Mouse (Mus musculus): Measurements from ENCODE around the gene Myo16.
A peak's percentile ranks its signal among the peaks of the same experiment; 100 is the strongest.

Myo16 gene

GRCm38 (mm10) chr8:10300797-10301196 is 147.1 kb downstream of the Myo16 start:
- DNase-seq (ENCODE audit: low read depth, low spot score), result peak; percentile 38

- DNase-seq (ENCODE audit: low read depth, low spot score), result no peak
Measured at GRCm38 (mm10) chr8:10303061-10303460, 149.3 kb downstream of the Myo16 start.

GRCm38 (mm10) chr8:10303992-10304391 is 150.3 kb downstream of the Myo16 start:
- no peak for DNase-seq (ENCODE audit: low read depth, low spot score)

- no peak for DNase-seq (ENCODE audit: low read depth, low spot score)
Measured at GRCm38 (mm10) chr8:10304721-10305120, 151.0 kb downstream of the Myo16 start.

DNA sequence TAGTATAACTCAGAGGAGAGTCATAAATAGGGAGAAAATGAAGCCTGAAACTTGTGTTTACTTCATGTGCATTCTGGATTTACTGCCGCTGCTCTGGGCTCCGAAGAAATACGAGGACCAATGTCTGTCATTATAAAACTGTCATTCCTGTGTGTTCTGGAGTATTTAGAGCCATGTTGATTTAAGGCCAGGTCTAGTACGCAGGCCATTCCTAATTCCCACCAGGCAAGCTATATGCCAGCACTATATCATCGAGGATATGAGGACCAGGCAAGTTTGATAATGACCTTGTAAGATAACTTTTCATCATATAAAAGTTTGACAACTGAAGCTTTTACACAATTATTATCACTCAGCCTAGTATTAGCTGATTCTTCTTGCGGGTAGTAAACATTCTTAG is 153.6 kb downstream of the Myo16 start:
- no peak for DNase-seq (ENCODE audit: low read depth, low spot score)

GRCm38 (mm10) chr8:10307770-10308476 is 154.2 kb downstream of the Myo16 start:
- DNase-seq (ENCODE audit: low read depth, low spot score), result peak; percentile 62

DNA sequence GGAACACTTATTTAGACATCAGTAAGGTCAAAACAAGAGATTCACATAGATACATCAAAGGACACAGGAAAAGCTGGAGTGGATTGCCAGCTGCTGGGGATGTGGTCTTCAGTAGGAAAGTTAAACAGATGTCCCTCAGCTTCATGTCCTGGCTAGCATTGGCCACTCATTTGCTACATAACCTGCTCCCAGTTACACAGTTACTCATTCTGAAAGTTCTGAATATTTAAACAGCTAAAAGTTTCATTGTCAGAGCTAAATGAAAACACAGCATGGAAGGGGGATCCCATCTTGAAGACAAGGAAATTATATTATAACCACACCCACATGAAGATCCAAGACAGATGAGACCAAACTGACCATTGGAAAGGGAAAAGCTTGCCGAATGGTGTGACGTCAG is 156.8 kb downstream of the Myo16 start:
- no peak for DNase-seq (ENCODE audit: low read depth, low spot score)

GRCm38 (mm10) chr8:10312316-10312715 is 158.6 kb downstream of the Myo16 start:
- DNase-seq (ENCODE audit: low read depth, low spot score), result peak; percentile 26

DNA sequence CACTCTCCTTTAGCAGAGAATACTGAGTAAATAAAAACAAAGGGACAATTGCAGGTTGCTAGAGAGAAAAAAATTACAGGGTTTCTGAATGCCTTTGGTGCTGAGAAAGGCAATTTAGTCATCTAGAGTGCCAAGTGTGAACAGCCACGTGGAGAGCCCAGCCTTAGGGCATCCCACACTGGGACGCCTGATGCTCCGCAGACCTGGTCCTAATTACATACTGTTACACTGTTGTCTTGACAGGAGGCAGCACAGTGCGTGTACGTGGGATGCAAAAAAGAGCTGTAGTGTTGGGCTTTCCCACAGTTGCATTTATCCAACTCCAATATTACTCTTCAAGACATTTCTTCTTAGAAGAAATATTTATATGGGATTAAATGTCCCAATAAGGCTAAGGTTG is 162.5 kb downstream of the Myo16 start:
- peak; percentile 86 for DNase-seq (ENCODE audit: low read depth, low spot score)

- no peak for DNase-seq (ENCODE audit: low read depth, low spot score)
Measured at GRCm38 (mm10) chr8:10318103-10318502, 164.4 kb downstream of the Myo16 start.

DNA sequence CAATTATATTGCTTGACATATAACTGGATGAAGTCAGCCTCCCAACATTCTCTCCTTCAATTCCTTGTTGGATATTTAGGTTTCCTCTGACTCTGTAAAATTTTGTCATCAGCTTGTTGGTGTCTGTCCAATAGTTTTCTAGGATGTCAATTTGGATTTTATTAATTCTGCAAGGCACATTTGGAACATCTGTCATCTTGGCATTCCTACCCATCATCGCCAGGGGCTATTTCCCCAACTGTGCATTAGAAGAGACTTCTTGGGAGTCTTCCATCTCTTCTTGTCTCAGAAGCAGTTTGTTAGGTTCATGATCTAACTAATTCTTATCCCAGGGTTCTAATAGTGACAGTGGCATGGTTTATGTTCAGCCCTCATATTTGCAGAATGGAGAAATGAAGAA is 196.7 kb downstream of the Myo16 start:
- peak; percentile 20 for DNase-seq (ENCODE audit: low read depth, low spot score)

DNA sequence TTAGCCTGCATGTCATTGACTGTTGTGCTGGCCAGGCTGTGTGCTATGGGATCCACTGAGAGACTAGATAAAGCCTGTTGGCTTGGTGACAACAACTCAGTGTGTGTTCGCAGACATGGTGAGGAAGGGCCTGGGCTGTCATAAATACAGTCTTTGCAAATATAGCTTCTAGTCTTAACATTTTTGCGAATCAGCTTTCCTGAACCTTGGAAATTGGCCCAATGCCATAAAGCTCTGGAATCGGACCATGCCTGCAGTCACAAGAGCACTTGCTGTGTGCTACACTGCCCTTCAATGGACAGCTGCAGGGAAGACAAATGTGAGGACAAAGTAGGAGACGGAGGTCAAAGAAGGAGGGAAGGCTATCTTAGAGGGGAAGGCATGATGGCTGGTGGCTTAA is 205.0 kb downstream of the Myo16 start:
- DNase-seq (ENCODE audit: low read depth, low spot score), result no peak

DNA sequence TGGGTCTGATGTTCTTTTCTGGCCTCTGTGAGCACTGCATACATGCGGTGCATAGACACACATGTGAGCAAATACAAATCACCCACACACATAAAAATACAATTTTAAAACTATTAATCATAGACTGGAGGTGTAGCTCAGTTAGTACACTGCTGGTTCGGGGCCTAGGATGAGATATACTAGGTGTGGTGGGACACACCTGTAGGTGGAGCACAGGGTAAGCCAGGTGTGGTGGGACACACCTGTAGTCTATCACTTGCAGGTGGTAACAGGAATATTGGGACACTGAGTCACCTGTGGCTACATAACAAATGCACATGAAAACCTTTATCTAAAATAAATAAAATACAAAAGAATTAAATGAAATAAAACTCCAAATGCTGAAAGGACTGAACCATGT is 209.2 kb downstream of the Myo16 start:
- DNase-seq (ENCODE audit: low read depth, low spot score), result no peak

DNA sequence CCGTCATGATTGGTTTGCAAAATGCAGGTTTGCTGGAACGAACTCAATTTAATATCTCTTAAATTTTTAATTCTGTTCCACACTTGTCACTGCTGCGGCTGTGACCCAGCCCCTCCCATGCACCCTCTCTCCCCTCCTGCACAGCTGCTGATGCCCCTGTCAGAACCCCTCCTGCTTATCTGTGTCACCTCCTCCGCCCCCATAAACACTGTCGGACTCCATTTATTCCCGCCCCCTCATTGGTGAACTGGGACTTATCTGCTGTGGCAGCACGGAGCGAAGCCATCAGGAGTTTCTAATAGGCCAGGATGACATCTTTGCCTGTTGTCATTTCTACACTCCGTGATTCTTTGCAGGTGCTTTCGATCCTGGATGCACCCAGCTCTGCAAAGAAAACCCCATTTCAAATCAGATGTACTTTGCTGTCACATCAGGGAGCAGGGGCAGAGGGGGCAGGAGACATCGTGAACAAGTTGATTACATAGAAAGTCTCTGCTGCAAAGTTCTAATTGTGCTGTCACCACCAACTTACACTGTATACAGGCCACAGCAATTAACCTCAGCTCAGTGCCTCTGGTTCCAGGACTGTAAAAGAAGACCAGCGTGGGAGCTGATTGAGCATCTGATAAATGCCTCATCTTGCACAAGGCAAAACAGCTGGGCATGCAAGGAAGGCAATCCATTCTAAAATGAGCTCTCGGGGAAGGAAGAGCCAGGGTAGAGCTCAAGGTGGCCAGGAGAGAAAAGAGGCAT is 210.1 kb downstream of the Myo16 start:
- peak; percentile 89 for DNase-seq (ENCODE audit: low read depth, low spot score)

- no peak for DNase-seq (ENCODE audit: low read depth, low spot score)
Measured at GRCm38 (mm10) chr8:10366141-10366540, 212.4 kb downstream of the Myo16 start.

GRCm38 (mm10) chr8:10372571-10372970 is 218.9 kb downstream of the Myo16 start:
- no peak for DNase-seq (ENCODE audit: low read depth, low spot score)

- no peak for DNase-seq (ENCODE audit: low read depth, low spot score)
Measured at GRCm38 (mm10) chr8:10387143-10387542, 233.4 kb downstream of the Myo16 start.

GRCm38 (mm10) chr8:10391096-10391683 is 237.5 kb downstream of the Myo16 start:
- DNase-seq (ENCODE audit: low read depth, low spot score), result no peak

GRCm38 (mm10) chr8:10391913-10392312 is 238.2 kb downstream of the Myo16 start:
- no peak for DNase-seq (ENCODE audit: low read depth, low spot score)

GRCm38 (mm10) chr8:10394506-10394905 is 240.8 kb downstream of the Myo16 start:
- no peak for DNase-seq (ENCODE audit: low read depth, low spot score)

DNA sequence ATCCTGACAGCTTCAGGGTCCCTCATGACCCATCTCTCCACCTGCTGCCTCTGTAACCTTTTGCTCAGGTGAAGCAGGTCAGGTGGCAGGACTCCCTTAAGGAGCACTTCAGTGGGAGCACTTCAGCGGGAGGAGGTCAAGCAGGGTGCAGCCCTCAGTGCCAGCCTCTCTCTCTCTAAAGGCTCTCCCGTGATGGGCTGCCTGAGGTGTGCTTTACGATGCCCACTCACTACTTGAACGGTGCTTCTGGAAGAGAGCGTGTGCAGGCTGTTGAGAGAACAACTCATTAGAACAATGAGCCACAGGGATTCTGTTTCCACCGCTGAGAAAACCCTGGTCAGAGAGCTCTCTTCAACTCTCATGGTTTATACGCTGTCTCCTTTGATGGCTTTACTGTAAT is 241.4 kb downstream of the Myo16 start:
- no peak for DNase-seq (ENCODE audit: low read depth, low spot score)

DNA sequence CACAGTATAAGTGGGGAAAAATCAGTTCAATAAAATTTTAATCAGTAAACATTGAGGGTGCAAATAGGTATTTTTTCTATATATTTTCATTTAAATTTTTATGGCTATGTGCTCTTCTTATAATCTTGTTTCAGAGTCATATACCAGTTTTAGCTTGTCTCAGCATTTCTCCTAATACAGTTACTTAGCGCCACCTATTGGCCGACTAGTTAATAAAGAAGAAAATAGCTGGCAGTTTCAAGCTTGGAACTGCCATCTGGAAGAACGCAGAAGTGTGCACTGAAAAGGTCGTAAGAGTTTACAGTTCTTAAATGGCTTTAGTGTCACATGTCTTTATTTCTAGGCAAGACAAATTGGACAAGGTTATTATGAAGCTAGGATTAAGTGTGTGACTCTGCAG is 248.9 kb downstream of the Myo16 start:
- DNase-seq (ENCODE audit: low read depth, low spot score), result peak; percentile 83

- peak; percentile 72 for DNase-seq (ENCODE audit: low read depth, low spot score)
Measured at GRCm38 (mm10) chr8:10405469-10405868, 251.8 kb downstream of the Myo16 start.
